Mouse (Mus musculus) lung, embryonic 15.5 days (tissue): Measurements from ENCODE around the gene 5730507C01Rik. TPM values are rescaled to one million over a fixed set of nuclear protein-coding genes. Genes with fewer than 3 reads are reported as not detected.
"Not testable (repeated sequence)": the region's sequence is repeated elsewhere in the genome, so short reads cannot be mapped to it uniquely, and the experiment has no call there.

ENCODE experiments used
- ATAC-seq: fragments of 200-750 bp; cut with Nextera tagmentation; 2 replicates; pipeline ENCODE4 v1.8.0; 2017; ENCODE audit warnings: moderate number of reproducible peaks, borderline replicate concordance; ENCODE audit not compliant: low FRiP score, low TSS enrichment; ENCODE audit errors: extremely low read depth
- H3K27ac ChIP-seq: fragments of 300-500 bp; sonication (generic); 2 replicates; pipeline ENCODE4 v1.5.1; 2015; ENCODE audit warnings: moderate library complexity, mild to moderate bottlenecking, inconsistent platforms
- H3K27me3 ChIP-seq: fragments of 300-500 bp; sonication (generic); 2 replicates; pipeline ENCODE4 v1.6.1; 2015; ENCODE audit warnings: inconsistent platforms
- H3K36me3 ChIP-seq: fragments of 300-500 bp; sonication (generic); 2 replicates; pipeline ENCODE4 v1.6.1; 2015; ENCODE audit warnings: inconsistent platforms
- H3K4me1 ChIP-seq: fragments of 300-500 bp; sonication (generic); 2 replicates; pipeline ENCODE4 v1.6.1; 2015; ENCODE audit warnings: inconsistent platforms
- H3K4me2 ChIP-seq: fragments of 300-500 bp; sonication (generic); 2 replicates; pipeline ENCODE4 v1.6.1; 2015; ENCODE audit warnings: inconsistent platforms, mild to moderate bottlenecking, moderate library complexity
- H3K4me3 ChIP-seq: fragments of 300-500 bp; sonication (generic); 2 replicates; pipeline ENCODE4 v1.5.1; 2015; ENCODE audit warnings: mild to moderate bottlenecking, inconsistent platforms
- H3K9ac ChIP-seq: fragments of 300-500 bp; sonication (generic); 2 replicates; pipeline ENCODE4 v1.6.1; 2015; ENCODE audit warnings: inconsistent platforms
- H3K9me3 ChIP-seq: fragments of 300-500 bp; sonication (generic); 2 replicates; pipeline ENCODE4 v1.6.1; 2016; ENCODE audit warnings: inconsistent platforms
- WGBS: fragments of 180-500 bp; shearing (Covaris S2); methylation state at CpG from one replicate; pipeline ENCODE4 v1.1.7; 2015; 5-methylcytosine and 5-hydroxymethylcytosine counted together
- polyA plus RNA-seq: library from polyadenylated mRNA; unstranded; fragments of >200 nt; fragmentation: Nextera tagmentation; extraction: Ambion mirVana; gene quantifications from 2 replicates; pipeline ENCODE4 v1.2.1, GENCODE M21; 2015

5730507C01Rik gene
- 2.5 and 2.9 TPM in 2 replicates for polyA plus RNA-seq

GRCm38 (mm10) chr12:18514171-18514570 is at the start of gene 5730507C01Rik:
Gene 5730507C01Rik (plus strand): TSS chr12:18514510.
- no peaks in the 10 kb centered on the region for H3K4me1 ChIP-seq
- ATAC-seq = peak; percentile 81
- H3K9me3 ChIP-seq = 0 out of 2 replicates have a peak, but pooled peaks cover 2% of the 10 kb centered on the region
- no peaks in the 10 kb centered on the region for H3K27me3 ChIP-seq
- no peaks in the 10 kb centered on the region for H3K36me3 ChIP-seq
- WGBS = 6% methylated on average over 21 of the region's 36 CpGs
- peak within 1 kb of the TSS; percentile 54 for H3K4me2 ChIP-seq
- peak within 1 kb of the TSS; percentile 44 for H3K9ac ChIP-seq
- peak within 1 kb of the TSS; percentile 49 for H3K4me3 ChIP-seq
- no peak within 1 kb of the TSS for H3K27ac ChIP-seq

DNA sequence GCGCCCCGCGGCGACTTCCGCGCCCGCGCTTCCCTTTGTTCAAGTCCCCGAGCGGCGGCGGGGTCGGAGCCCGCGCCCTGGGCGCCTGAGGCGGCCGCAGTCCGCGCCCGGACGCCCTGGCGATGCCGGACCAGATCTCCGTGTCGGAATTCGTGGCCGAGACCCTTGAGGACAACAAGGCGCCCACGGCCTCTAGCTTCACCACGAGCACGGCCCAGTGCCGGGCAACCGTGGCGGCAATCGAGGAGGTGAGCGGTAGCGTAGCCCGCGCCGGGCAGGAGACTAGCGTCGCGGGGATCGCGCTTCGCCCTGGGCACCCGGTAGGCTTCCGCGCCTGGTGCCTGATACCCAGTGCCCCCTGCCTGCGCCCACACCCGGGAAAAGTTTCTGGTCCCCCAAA is 306 bp downstream of the 5730507C01Rik start:
- ATAC-seq, H3K36me3 ChIP-seq, H3K27ac ChIP-seq, H3K27me3 ChIP-seq, H3K9me3 ChIP-seq, H3K4me1 ChIP-seq: not testable (repeated sequence)
- Histone ChIP-seq H3K9ac (peak overlapping the region; percentile 44), H3K4me2 (peak overlapping the region; percentile 54), H3K4me3 (peak overlapping the region; percentile 49)
- WGBS = under 1% methylated on average over 40 of the region's 52 CpGs

- not testable (repeated sequence) for H3K9ac ChIP-seq, H3K9me3 ChIP-seq, ATAC-seq, H3K27ac ChIP-seq, H3K36me3 ChIP-seq, H3K27me3 ChIP-seq, H3K4me1 ChIP-seq
- WGBS = 8% methylated on average over 17 of the region's 17 CpGs
- peak overlapping the region; percentile 49 for H3K4me3 ChIP-seq
- H3K4me2 ChIP-seq = peak overlapping the region; percentile 54
Observed at GRCm38 (mm10) chr12:18515077-18515476, 767 bp downstream of the 5730507C01Rik start.
